Mouse (Mus musculus): Measurements from ENCODE around the gene Smc6. TPM values are rescaled to one million over a fixed set of nuclear protein-coding genes. Genes with fewer than 3 reads are reported as not detected.

Gene Smc6
- total RNA-seq, 2 experiments from 2014 or later = 54.8 to 56.7 TPM

Small RNA genes within 50 kb of the gene (microRNA-seq; reads per million reads assigned to microRNA genes)
- gene Mir7675 = 0 reads per million in 2 experiments

Other genes with a start within 250 kb of the Smc6 start
- under 1 TPM; 0.22 to 0.57 TPM for gene Kcns3, start 114.8 kb upstream of the Smc6 start, total RNA-seq (2021)
- not detected for gene Msgn1, start 56.9 kb upstream of the Smc6 start, total RNA-seq (2021)
- gene Gen1, start 85 bp upstream of the Smc6 start, total RNA-seq (2021) = 1 to 10 TPM; 3.4 to 3.6 TPM
- 1 to 10 TPM in 1 of 2 experiments, under 1 TPM in 1; 0.45 to 1.8 TPM for gene Vsnl1, start 170.7 kb downstream of the Smc6 start, total RNA-seq (2021)
- not detected for gene Rad51ap2, start 190.2 kb downstream of the Smc6 start, total RNA-seq (2021)

Measured in heart, postnatal 10 days (tissue).